Mouse (Mus musculus) hindbrain, embryonic 11.5 days (tissue): ENCODE data around the gene Prune2. TPM values are rescaled to one million over a fixed set of nuclear protein-coding genes. Genes with fewer than 3 reads are reported as not detected.
"Not testable (repeated sequence)": the region's sequence is repeated elsewhere in the genome, so short reads cannot be mapped to it uniquely, and the experiment has no call there.

Experiments used
- ATAC-seq: fragments of 200-750 bp; cut with Nextera tagmentation; 2 replicates; pipeline ENCODE4 v1.8.0; 2017; ENCODE audit warnings: mild to moderate bottlenecking, moderate TSS enrichment, moderate library complexity; ENCODE audit not compliant: low FRiP score
- DNase-seq: peaks from one replicate; pipeline ENCODE4 v3.0.0-alpha.2; 2015; ENCODE audit warnings: low spot score
- H3K27ac ChIP-seq: fragments of 300-500 bp; sonication (generic); 2 replicates; pipeline ENCODE4 v1.5.1; 2014; ENCODE audit warnings: mild to moderate bottlenecking, low read depth, low read length
- H3K27me3 ChIP-seq: fragments of 300-500 bp; sonication (generic); 2 replicates; pipeline ENCODE4 v1.6.1; 2014; ENCODE audit warnings: mild to moderate bottlenecking, low read length, moderate library complexity, mixed read lengths; ENCODE audit not compliant: control insufficient read depth, insufficient read depth
- H3K36me3 ChIP-seq: fragments of 300-500 bp; sonication (generic); 2 replicates; pipeline ENCODE4 v1.6.1; 2014; ENCODE audit warnings: mild to moderate bottlenecking, low read length, moderate library complexity, mixed read lengths; ENCODE audit not compliant: control insufficient read depth, insufficient read depth
- H3K4me1 ChIP-seq: fragments of 300-500 bp; sonication (generic); replicated peaks from 2 replicates; pipeline ENCODE4 v1.6.1; 2014; ENCODE audit warnings: low read length, mixed read lengths; ENCODE audit not compliant: control insufficient read depth, insufficient read depth
- H3K4me2 ChIP-seq: fragments of 300-500 bp; sonication (generic); replicated peaks from 2 replicates; pipeline ENCODE4 v1.6.1; 2014; ENCODE audit warnings: mild to moderate bottlenecking, low read depth, low read length
- H3K4me3 ChIP-seq: fragments of 300-500 bp; sonication (generic); 2 replicates; pipeline ENCODE4 v1.5.1; 2014; ENCODE audit warnings: low read depth, low read length
- H3K9ac ChIP-seq: fragments of 300-500 bp; sonication (generic); 2 replicates; pipeline ENCODE4 v1.6.1; 2014; ENCODE audit warnings: low read depth, low read length
- H3K9me3 ChIP-seq: fragments of 300-500 bp; sonication (generic); 2 replicates; pipeline ENCODE4 v1.6.1; 2016; ENCODE audit warnings: low read length; ENCODE audit not compliant: control insufficient read depth
- WGBS: fragments of 180-500 bp; shearing (Covaris S2); extraction: QIAGEN DNeasy Blood & Tissue Kit; methylation state at CpG from one replicate; pipeline ENCODE4 v1.1.7; 2014; 5-methylcytosine and 5-hydroxymethylcytosine counted together
- polyA plus RNA-seq: library from polyadenylated mRNA; unstranded; fragments of >200 nt; fragmentation: Nextera tagmentation; extraction: Ambion mirVana; gene quantifications from 2 replicates; pipeline ENCODE4 v1.2.1, GENCODE M21; 2014

Prune2 gene
- polyA plus RNA-seq, 1 experiment from 2014 or later, result 2.9 TPM

- H3K36me3 ChIP-seq, result no peaks in the 10 kb centered on the region
- DNase-seq, result no peak
- H3K9me3 ChIP-seq, result no peaks in the 10 kb centered on the region
- H3K27me3 ChIP-seq, result no peaks in the 10 kb centered on the region
- H3K9ac ChIP-seq, result no peak overlapping the region
- ATAC-seq, result no peak
- WGBS, result 94% methylated on average over 7 of the region's 7 CpGs
- H3K4me1 ChIP-seq, result no peaks in the 10 kb centered on the region
- no peak overlapping the region for H3K4me3 ChIP-seq
- H3K27ac ChIP-seq, result no peak overlapping the region
- H3K4me2 ChIP-seq, result no peak overlapping the region
These were observed 210.4 kb downstream of the Prune2 start for GRCm38 (mm10) chr19:17166288-17166687.

GRCm38 (mm10) chr19:17168186-17168585 is 212.3 kb downstream of the Prune2 start:
- Histone ChIP-seq H3K4me3 (no peak overlapping the region), H3K9me3 (no peaks in the 10 kb centered on the region), H3K27ac (no peak overlapping the region), H3K27me3 (no peaks in the 10 kb centered on the region), H3K36me3 (no peaks in the 10 kb centered on the region), H3K4me2 (no peak overlapping the region), H3K9ac (no peak overlapping the region), H3K4me1 (no peaks in the 10 kb centered on the region)
- no peak for ATAC-seq
- DNase-seq, result no peak
- WGBS, result 87% methylated on average over 9 of the region's 9 CpGs

- 84% methylated on average over 10 of the region's 10 CpGs for WGBS
- Histone ChIP-seq H3K9ac (no peak overlapping the region), H3K4me2 (no peak overlapping the region), H3K4me3 (no peak overlapping the region), H3K9me3 (no peaks in the 10 kb centered on the region), H3K4me1 (no peaks in the 10 kb centered on the region), H3K27ac (no peak overlapping the region), H3K27me3 (no peaks in the 10 kb centered on the region), H3K36me3 (no peaks in the 10 kb centered on the region)
- DNase-seq, result no peak
- no peak for ATAC-seq
These were observed 213.8 kb downstream of the Prune2 start for GRCm38 (mm10) chr19:17169746-17170145.

- not testable (repeated sequence) for H3K36me3 ChIP-seq, H3K4me1 ChIP-seq, H3K4me3 ChIP-seq, H3K27me3 ChIP-seq, H3K9me3 ChIP-seq, DNase-seq, H3K9ac ChIP-seq, ATAC-seq, H3K4me2 ChIP-seq, H3K27ac ChIP-seq
- WGBS, result 86% methylated on average over 2 of the region's 2 CpGs
These were observed 218.6 kb downstream of the Prune2 start for GRCm38 (mm10) chr19:17174501-17174900.

GRCm38 (mm10) chr19:17180506-17180905 is 224.6 kb downstream of the Prune2 start:
- no peak overlapping the region for H3K4me3 ChIP-seq
- H3K27ac ChIP-seq, result no peak overlapping the region
- no peaks in the 10 kb centered on the region for H3K4me1 ChIP-seq
- no peak overlapping the region for H3K4me2 ChIP-seq
- DNase-seq (no peak), ATAC-seq (no peak)
- 67% methylated on average over 4 of the region's 4 CpGs for WGBS
- H3K36me3 ChIP-seq, result no peaks in the 10 kb centered on the region
- no peak overlapping the region for H3K9ac ChIP-seq
- H3K27me3 ChIP-seq, result no peaks in the 10 kb centered on the region
- no peaks in the 10 kb centered on the region for H3K9me3 ChIP-seq

- H3K27me3 ChIP-seq, result no peaks in the 10 kb centered on the region
- H3K4me1 ChIP-seq, result no peaks in the 10 kb centered on the region
- no peak for DNase-seq
- H3K9me3 ChIP-seq, result no peaks in the 10 kb centered on the region
- no peak overlapping the region for H3K4me2 ChIP-seq
- no peaks in the 10 kb centered on the region for H3K36me3 ChIP-seq
- no peak for ATAC-seq
- H3K9ac ChIP-seq, result no peak overlapping the region
- H3K27ac ChIP-seq, result no peak overlapping the region
- H3K4me3 ChIP-seq, result no peak overlapping the region
- WGBS, result 89% methylated on average over 5 of the region's 5 CpGs
These were observed 238.8 kb downstream of the Prune2 start for GRCm38 (mm10) chr19:17194730-17195129.

- Histone ChIP-seq H3K9me3 (no peaks in the 10 kb centered on the region), H3K27ac (no peak overlapping the region), H3K4me2 (no peak overlapping the region), H3K4me3 (no peak overlapping the region), H3K36me3 (no peaks in the 10 kb centered on the region), H3K4me1 (no peaks in the 10 kb centered on the region), H3K27me3 (no peaks in the 10 kb centered on the region), H3K9ac (no peak overlapping the region)
- 61% methylated on average over 8 of the region's 8 CpGs for WGBS
- DNase-seq (no peak), ATAC-seq (no peak)
These were observed 243.1 kb downstream of the Prune2 start for GRCm38 (mm10) chr19:17199059-17199458.

GRCm38 (mm10) chr19:17207141-17207540 is 251.2 kb downstream of the Prune2 start:
- no peak overlapping the region for H3K27ac ChIP-seq
- no peak overlapping the region for H3K4me3 ChIP-seq
- H3K27me3 ChIP-seq, result no peaks in the 10 kb centered on the region
- DNase-seq (no peak), ATAC-seq (no peak)
- no peaks in the 10 kb centered on the region for H3K9me3 ChIP-seq
- H3K36me3 ChIP-seq, result no peaks in the 10 kb centered on the region
- no peak overlapping the region for H3K4me2 ChIP-seq
- H3K9ac ChIP-seq, result no peak overlapping the region
- WGBS, result 91% methylated on average over 7 of the region's 7 CpGs
- no peaks in the 10 kb centered on the region for H3K4me1 ChIP-seq

GRCm38 (mm10) chr19:17210541-17210940 is 254.6 kb downstream of the Prune2 start:
- Histone ChIP-seq H3K4me2 (no peak overlapping the region), H3K27ac (no peak overlapping the region), H3K36me3 (no peaks in the 10 kb centered on the region), H3K27me3 (no peaks in the 10 kb centered on the region), H3K4me3 (no peak overlapping the region), H3K9ac (no peak overlapping the region), H3K4me1 (no peaks in the 10 kb centered on the region), H3K9me3 (no peaks in the 10 kb centered on the region)
- no peak for ATAC-seq
- no peak for DNase-seq
- 81% methylated on average over 3 of the region's 3 CpGs for WGBS
